Mouse (Mus musculus): ENCODE data around the gene Slamf1.
A peak's percentile ranks its signal among the peaks of the same experiment; 100 is the strongest.
"Not testable (repeated sequence)": the region's sequence is repeated elsewhere in the genome, so short reads cannot be mapped to it uniquely, and the experiment has no call there.

The Slamf1 gene

GRCm38 (mm10) chr1:171799648-171800047 is 32.7 kb downstream of the Slamf1 start:
- DNase-seq (ENCODE audit: low spot score in 2 of 2): no peak

- DNase-seq (ENCODE audit: low spot score in 2 of 2): not testable (repeated sequence)
Observed at GRCm38 (mm10) chr1:171811048-171811447, 44.1 kb downstream of the Slamf1 start.

- DNase-seq (ENCODE audit: low spot score in 2 of 2): peak; percentile 10 to 18
Observed at GRCm38 (mm10) chr1:171815545-171816439, 48.9 kb downstream of the Slamf1 start.

- no peak for DNase-seq (ENCODE audit: low spot score in 2 of 2)
Observed at GRCm38 (mm10) chr1:171816991-171817390, 50.1 kb downstream of the Slamf1 start.

GRCm38 (mm10) chr1:171821331-171821730 is 54.4 kb downstream of the Slamf1 start:
- no peak for DNase-seq (ENCODE audit: low spot score in 2 of 2)

GRCm38 (mm10) chr1:171825462-171825861 is 58.5 kb downstream of the Slamf1 start:
- no peak for DNase-seq (ENCODE audit: low spot score in 2 of 2)

GRCm38 (mm10) chr1:171826164-171826563 is 59.2 kb downstream of the Slamf1 start:
- no peak for DNase-seq (ENCODE audit: low spot score in 2 of 2)

GRCm38 (mm10) chr1:171827674-171828073 is 60.7 kb downstream of the Slamf1 start:
- no peak for DNase-seq (ENCODE audit: low spot score in 2 of 2)

- no peak for DNase-seq (ENCODE audit: low spot score in 2 of 2)
Observed at GRCm38 (mm10) chr1:171839488-171839887, 72.6 kb downstream of the Slamf1 start, which contains the start of gene Cd84. Gene Cd84 (plus strand): TSS chr1:171839697.

- peak; percentile 12 to 28 for DNase-seq (ENCODE audit: low spot score in 2 of 2)
Observed at GRCm38 (mm10) chr1:171840450-171841023, 73.6 kb downstream of the Slamf1 start.

- peak in 1 of 2 experiments; percentile 10 for DNase-seq (ENCODE audit: low spot score in 2 of 2)
Observed at GRCm38 (mm10) chr1:171845035-171845754, 78.3 kb downstream of the Slamf1 start.

GRCm38 (mm10) chr1:171848201-171848600 is 81.3 kb downstream of the Slamf1 start:
- DNase-seq (ENCODE audit: low spot score in 2 of 2): no peak

GRCm38 (mm10) chr1:171848757-171849156 is 81.8 kb downstream of the Slamf1 start:
- no peak for DNase-seq (ENCODE audit: low spot score in 2 of 2)

GRCm38 (mm10) chr1:171849454-171849853 is 82.5 kb downstream of the Slamf1 start:
- peak; percentile 21 to 60 for DNase-seq (ENCODE audit: low spot score in 2 of 2)

All from heart, adult 9 months (tissue).